Mouse (Mus musculus): ENCODE measurements around the gene Cutal. TPM values are rescaled to one million over a fixed set of nuclear protein-coding genes. Genes with fewer than 3 reads are reported as not detected.

Gene Cutal
- not detected for polyA plus RNA-seq (2017; shearing (Covaris generic))

DNA sequence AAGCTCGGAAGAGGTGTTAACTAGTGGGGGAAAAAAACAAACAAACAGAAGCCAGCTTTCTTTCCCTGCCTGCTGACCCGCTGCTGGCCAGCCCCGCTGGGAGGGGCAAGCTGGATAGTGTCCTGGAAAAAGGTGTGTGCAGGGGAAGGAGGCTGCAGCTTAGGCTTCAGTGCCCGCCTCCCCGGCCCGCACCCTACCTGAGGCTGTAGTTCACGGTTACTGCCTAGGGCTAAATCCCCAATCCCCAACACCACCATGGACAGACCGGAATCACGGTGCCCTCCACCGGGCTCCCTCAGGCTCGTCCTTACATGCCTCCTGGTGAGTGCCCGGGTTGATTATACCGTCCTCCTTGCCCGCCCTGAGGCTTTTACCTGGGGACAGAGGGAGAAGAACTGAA lies at the start of gene Cutal:
TSS of gene Cutal (plus strand) at position 126 of the 400 bp plus-strand sequence.

GRCm38 (mm10) chr2:34825827-34826459 lies 48.3 kb upstream of the Cutal start, which contains the start of gene Fbxw2:
Gene Fbxw2 (minus strand): TSS chr2:34826311.

DNA sequence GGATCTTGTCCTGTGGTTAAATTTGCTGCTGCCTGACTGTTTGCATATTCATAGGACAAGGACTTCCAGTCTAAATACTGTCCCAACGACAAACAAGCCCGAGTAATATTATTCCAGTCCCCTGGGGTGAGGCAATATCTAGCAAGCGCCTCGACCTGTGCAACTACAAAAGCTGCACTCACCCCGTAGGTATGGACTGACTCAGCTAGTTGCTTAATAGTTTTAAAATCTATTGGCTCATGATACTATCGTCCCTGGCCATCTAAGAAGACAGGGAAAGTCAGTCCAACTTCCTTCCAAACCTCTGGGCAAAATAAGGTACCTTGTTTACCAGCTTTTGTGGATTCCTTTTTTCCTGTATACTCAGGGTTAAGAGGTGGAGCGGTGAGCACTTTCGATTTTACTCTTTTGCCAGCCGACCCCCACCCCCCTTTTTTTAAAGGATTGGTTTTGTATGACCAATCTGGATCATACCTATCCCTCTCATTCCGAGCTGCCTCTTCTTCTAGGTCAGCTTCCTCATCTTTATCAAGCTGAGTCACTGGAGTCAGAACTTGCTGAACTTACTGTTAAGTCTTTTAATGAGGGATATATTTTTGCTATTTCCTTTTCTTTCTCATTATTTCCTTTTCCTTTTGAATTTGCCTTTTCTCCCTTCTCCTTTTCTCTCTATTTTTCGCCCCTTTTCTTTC lies 41.3 kb upstream of the Cutal start, which contains the start of gene Gm34653:
TSS of gene Gm34653 (plus strand) at position 242 of the 692 bp plus-strand sequence.

DNA sequence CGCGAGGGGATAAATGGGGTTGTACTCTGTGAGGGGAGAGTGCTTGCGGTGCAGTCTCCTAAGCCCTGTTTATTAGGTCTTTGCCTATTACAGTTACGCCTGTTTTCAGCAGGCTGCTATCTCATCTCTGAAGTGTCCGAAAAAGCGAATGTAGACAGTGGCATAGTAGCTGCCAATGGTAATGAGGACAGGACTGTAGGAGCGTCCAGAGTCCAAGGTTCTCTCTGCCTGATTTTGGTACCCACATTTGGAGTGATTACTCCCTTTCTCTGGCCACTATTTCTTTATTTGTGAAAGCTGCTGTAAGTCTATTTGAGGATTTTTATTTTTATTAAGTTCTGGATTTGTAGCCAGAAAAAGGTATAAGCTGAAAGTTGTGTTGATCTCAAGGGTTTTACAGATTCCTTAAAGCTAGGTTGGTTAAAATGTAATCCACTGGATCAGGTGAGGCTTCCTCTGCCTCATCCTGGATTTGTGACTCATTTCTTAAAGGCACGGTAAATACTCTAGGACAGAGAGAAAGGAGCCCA lies 685 bp downstream of the Cutal start, which contains the start of gene Psmd5:
TSS of gene Psmd5 (minus strand) at position 153 of the 530 bp plus-strand sequence.

DNA sequence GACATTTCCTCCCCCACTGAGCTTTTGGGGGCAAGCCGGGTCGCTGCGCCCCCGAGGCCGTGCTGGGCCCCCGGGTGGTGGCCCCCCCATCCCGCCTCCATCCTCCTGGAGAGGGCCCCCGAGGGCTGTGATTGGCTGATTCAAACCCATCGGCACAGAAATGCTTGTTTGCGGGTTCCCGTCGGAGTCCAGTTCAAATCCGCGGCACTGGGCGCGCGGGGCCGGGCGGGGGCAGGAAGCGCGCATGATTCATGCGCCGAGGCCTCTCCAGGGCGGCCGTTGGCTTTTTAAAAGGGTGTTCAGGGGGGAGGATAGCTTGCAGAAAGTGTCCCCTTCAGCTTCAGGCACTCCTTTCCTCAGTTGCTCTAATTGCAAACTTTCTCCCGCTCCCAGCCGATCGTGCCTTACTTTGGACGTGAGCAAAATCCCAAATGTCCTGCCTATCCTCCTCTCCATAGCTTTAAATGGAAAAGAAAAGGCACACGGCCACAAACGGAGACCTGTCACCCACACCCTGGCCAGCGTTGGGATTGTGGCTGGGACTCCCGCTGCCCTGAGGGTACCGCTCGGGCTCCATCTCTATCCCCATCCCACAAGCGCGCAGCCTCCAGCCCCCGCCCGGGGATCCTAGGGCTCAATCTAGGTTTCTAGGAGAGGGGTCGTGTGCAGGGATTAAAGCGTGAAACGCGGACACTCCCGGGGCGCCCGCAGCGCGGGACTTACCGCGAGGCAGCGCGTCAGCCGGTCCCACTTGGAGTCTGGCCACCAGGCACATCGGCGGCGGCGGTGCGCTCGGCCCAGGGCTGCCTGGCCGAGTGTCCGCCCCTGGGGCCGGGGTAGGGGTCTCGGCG lies 39.2 kb downstream of the Cutal start, which contains the start of gene Phf19:
TSS of gene Phf19 (minus strand) at position 809 of the 851 bp plus-strand sequence.

Other genes with a start within 250 kb of the Cutal start
- 115 TPM for gene Gapvd1, start 119.2 kb upstream of the Cutal start, polyA plus RNA-seq (2017; shearing (Covaris generic))
- gene Hspa5, start 102.4 kb upstream of the Cutal start, polyA plus RNA-seq (2017; shearing (Covaris generic)), result 647 TPM
- gene Rabepk, start 74.5 kb upstream of the Cutal start, polyA plus RNA-seq (2017; shearing (Covaris generic)), result 24.7 TPM
- gene Fbxw2, start 48.1 kb upstream of the Cutal start, polyA plus RNA-seq (2017; shearing (Covaris generic)), result 178 TPM
- not detected for gene Gm34653, start 41.4 kb upstream of the Cutal start, polyA plus RNA-seq (2017; shearing (Covaris generic))
- gene Psmd5, start 572 bp downstream of the Cutal start, polyA plus RNA-seq (2017; shearing (Covaris generic)), result 52.8 TPM
- 0.71 TPM for gene Phf19, start 39.6 kb downstream of the Cutal start, polyA plus RNA-seq (2017; shearing (Covaris generic))
- 374 TPM for gene Traf1, start 87.4 kb downstream of the Cutal start, polyA plus RNA-seq (2017; shearing (Covaris generic))
- gene Hc, start 187.0 kb downstream of the Cutal start, polyA plus RNA-seq (2017; shearing (Covaris generic)), result not detected
- 0.90 TPM for gene AI182371, start 227.1 kb downstream of the Cutal start, polyA plus RNA-seq (2017; shearing (Covaris generic))
- 99.0 TPM for gene Cntrl, start 235.1 kb downstream of the Cutal start, polyA plus RNA-seq (2017; shearing (Covaris generic))

Data from naive thymus-derived CD4-positive, alpha-beta T cell, adult 5 months (primary cell).